Mouse (Mus musculus): Measurements from ENCODE around the gene Fndc3b. TPM values are rescaled to one million over a fixed set of nuclear protein-coding genes. Genes with fewer than 3 reads are reported as not detected.

The Fndc3b gene
- polyA plus RNA-seq, 1 experiment from 2014 or later: 14.0 TPM

DNA sequence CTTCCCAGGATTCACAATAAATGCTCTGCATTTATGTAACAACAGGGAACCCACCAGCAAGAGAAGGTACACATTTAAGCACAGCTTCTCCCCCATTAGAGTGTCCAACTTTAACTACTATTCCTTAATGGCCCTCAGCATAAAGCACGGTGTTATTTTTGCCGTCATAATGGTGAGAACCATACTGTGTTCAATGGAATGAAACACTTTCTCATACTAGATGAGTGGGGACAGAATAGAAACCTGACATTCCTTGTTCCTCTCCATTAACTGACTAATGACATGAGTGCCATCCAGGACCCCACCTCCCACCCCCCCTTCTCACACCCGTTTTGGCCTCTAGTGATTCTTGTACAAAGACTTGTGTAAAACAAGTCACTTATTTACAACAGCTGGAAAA lies 156.8 kb downstream of the Fndc3b start:
- Histone ChIP-seq H3K4me2 (ENCODE audit: low read depth, low read length) (no peak overlapping the region), H3K4me3 (ENCODE audit: low read length) (no peak overlapping the region), H3K36me3 (ENCODE audit: control insufficient read depth, insufficient read depth, low read length) (peaks cover 7% of the 10 kb centered on the region; the same call in 1 of the 2 replicates), H3K27me3 (replicated peaks; ENCODE audit: control insufficient read depth, insufficient read depth, low read length) (no peaks in the 10 kb centered on the region), H3K9me3 (ENCODE audit: control insufficient read depth, low read length) (no peaks in the 10 kb centered on the region), H3K27ac (ENCODE audit: low read length) (no peak overlapping the region), H3K4me1 (ENCODE audit: control insufficient read depth, insufficient read depth, low read length) (0 out of 2 replicates have a peak, but pooled peaks cover 6% of the 10 kb centered on the region), H3K9ac (ENCODE audit: low read depth, low read length) (no peak overlapping the region)
- WGBS: 84% methylated on average over 3 of the region's 3 CpGs
- no peak for ATAC-seq

DNA sequence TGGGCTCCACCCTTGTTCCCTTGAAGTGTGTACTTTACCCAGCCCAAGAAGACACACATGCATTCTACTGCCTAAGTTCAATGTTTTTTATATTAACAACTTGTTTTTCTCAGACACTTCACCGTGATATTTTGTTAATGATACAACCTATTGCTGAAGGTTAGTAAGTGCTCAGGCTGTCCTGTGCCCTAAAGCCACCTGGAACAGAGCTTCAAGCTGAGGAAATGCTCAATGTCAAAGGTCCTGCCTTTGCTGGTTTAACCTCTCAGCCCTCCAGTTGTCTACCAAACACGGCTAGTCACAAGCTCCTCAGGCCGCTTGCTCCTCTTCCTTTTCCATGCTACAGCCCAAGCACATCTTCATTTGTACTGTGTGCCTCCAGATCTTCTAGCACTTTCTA lies 157.3 kb downstream of the Fndc3b start:
- Histone ChIP-seq H3K9me3 (ENCODE audit: control insufficient read depth, low read length) (no peaks in the 10 kb centered on the region), H3K27ac (ENCODE audit: low read length) (no peak overlapping the region), H3K4me2 (ENCODE audit: low read depth, low read length) (no peak overlapping the region), H3K9ac (ENCODE audit: low read depth, low read length) (no peak overlapping the region), H3K27me3 (replicated peaks; ENCODE audit: control insufficient read depth, insufficient read depth, low read length) (no peaks in the 10 kb centered on the region), H3K36me3 (ENCODE audit: control insufficient read depth, insufficient read depth, low read length) (peaks cover 7% of the 10 kb centered on the region; the same call in 1 of the 2 replicates), H3K4me1 (ENCODE audit: control insufficient read depth, insufficient read depth, low read length) (0 out of 2 replicates have a peak, but pooled peaks cover 6% of the 10 kb centered on the region), H3K4me3 (ENCODE audit: low read length) (no peak overlapping the region)
- ATAC-seq: no peak
- WGBS: 80% methylated on average over 3 of the region's 3 CpGs

GRCm38 (mm10) chr3:27551005-27551404 lies 160.1 kb downstream of the Fndc3b start:
- Histone ChIP-seq H3K9me3 (ENCODE audit: control insufficient read depth, low read length) (no peaks in the 10 kb centered on the region), H3K27me3 (replicated peaks; ENCODE audit: control insufficient read depth, insufficient read depth, low read length) (no peaks in the 10 kb centered on the region), H3K4me3 (ENCODE audit: low read length) (no peak overlapping the region), H3K36me3 (ENCODE audit: control insufficient read depth, insufficient read depth, low read length) (peaks cover 6% of the 10 kb centered on the region; the same call in 1 of the 2 replicates), H3K4me2 (ENCODE audit: low read depth, low read length) (no peak overlapping the region), H3K27ac (ENCODE audit: low read length) (no peak overlapping the region), H3K4me1 (ENCODE audit: control insufficient read depth, insufficient read depth, low read length) (no peaks in the 10 kb centered on the region), H3K9ac (ENCODE audit: low read depth, low read length) (no peak overlapping the region)
- ATAC-seq: no peak
- 94% methylated on average over 3 of the region's 3 CpGs for WGBS

GRCm38 (mm10) chr3:27550409-27550808 lies 160.7 kb downstream of the Fndc3b start:
- H3K4me2 ChIP-seq (ENCODE audit: low read depth, low read length): no peak overlapping the region
- H3K4me1 ChIP-seq (ENCODE audit: control insufficient read depth, insufficient read depth, low read length): no peaks in the 10 kb centered on the region
- 89% methylated on average over 1 of the region's 1 CpGs for WGBS
- no peak overlapping the region for H3K9ac ChIP-seq (ENCODE audit: low read depth, low read length)
- H3K4me3 ChIP-seq (ENCODE audit: low read length): no peak overlapping the region
- H3K9me3 ChIP-seq (ENCODE audit: control insufficient read depth, low read length): no peaks in the 10 kb centered on the region
- no peaks in the 10 kb centered on the region for H3K27me3 ChIP-seq (replicated peaks; ENCODE audit: control insufficient read depth, insufficient read depth, low read length)
- no peak overlapping the region for H3K27ac ChIP-seq (ENCODE audit: low read length)
- 0 out of 2 replicates have a peak, but pooled peaks cover under 1% of the 10 kb centered on the region for H3K36me3 ChIP-seq (ENCODE audit: control insufficient read depth, insufficient read depth, low read length)
- ATAC-seq: no peak

GRCm38 (mm10) chr3:27545651-27546050 lies 165.5 kb downstream of the Fndc3b start:
- 84% methylated on average over 3 of the region's 3 CpGs for WGBS

GRCm38 (mm10) chr3:27544061-27544460 lies 167.0 kb downstream of the Fndc3b start:
- peaks cover 7% of the 10 kb centered on the region; the same call in 1 of the 2 replicates for H3K36me3 ChIP-seq (ENCODE audit: control insufficient read depth, insufficient read depth, low read length)
- no peaks in the 10 kb centered on the region for H3K27me3 ChIP-seq (replicated peaks; ENCODE audit: control insufficient read depth, insufficient read depth, low read length)
- no peak overlapping the region for H3K27ac ChIP-seq (ENCODE audit: low read length)
- H3K4me1 ChIP-seq (ENCODE audit: control insufficient read depth, insufficient read depth, low read length): no peaks in the 10 kb centered on the region
- WGBS: 95% methylated on average over 11 of the region's 11 CpGs
- H3K4me2 ChIP-seq (ENCODE audit: low read depth, low read length): no peak overlapping the region
- ATAC-seq: no peak
- H3K9ac ChIP-seq (ENCODE audit: low read depth, low read length): no peak overlapping the region
- H3K9me3 ChIP-seq (ENCODE audit: control insufficient read depth, low read length): no peaks in the 10 kb centered on the region
- H3K4me3 ChIP-seq (ENCODE audit: low read length): no peak overlapping the region

More at GRCm38 (mm10) chr3:27545651-27546050, 165.5 kb downstream of the Fndc3b start:
- Histone ChIP-seq H3K4me3 (ENCODE audit: low read length) (no peak overlapping the region), H3K4me1 (ENCODE audit: control insufficient read depth, insufficient read depth, low read length) (no peaks in the 10 kb centered on the region), H3K9me3 (ENCODE audit: control insufficient read depth, low read length) (no peaks in the 10 kb centered on the region), H3K4me2 (ENCODE audit: low read depth, low read length) (no peak overlapping the region), H3K27ac (ENCODE audit: low read length) (no peak overlapping the region), H3K9ac (ENCODE audit: low read depth, low read length) (no peak overlapping the region), H3K36me3 (ENCODE audit: control insufficient read depth, insufficient read depth, low read length) (peaks cover 7% of the 10 kb centered on the region; the same call in 1 of the 2 replicates), H3K27me3 (replicated peaks; ENCODE audit: control insufficient read depth, insufficient read depth, low read length) (no peaks in the 10 kb centered on the region)
- ATAC-seq: no peak

DNA sequence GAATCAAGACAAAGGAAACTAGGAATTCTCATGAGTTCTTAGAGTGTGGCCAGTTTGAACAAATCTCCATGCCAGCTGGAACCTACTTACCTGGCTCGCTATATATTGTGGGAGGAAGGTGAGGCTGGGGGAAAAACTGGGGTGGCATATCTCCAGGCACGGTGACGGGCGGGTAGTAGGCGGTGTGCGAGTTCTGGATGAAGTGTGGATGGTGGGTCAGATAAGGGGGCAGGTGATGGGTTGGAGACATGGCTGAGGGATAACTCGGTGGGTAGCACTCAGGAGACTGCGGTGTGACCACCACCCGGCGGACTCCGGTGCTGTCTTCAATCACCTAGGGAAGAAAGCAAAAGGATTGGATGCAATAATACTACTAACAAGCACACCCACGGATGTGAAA lies 169.3 kb downstream of the Fndc3b start:
- no peak overlapping the region for H3K27ac ChIP-seq (ENCODE audit: low read length)
- no peaks in the 10 kb centered on the region for H3K27me3 ChIP-seq (replicated peaks; ENCODE audit: control insufficient read depth, insufficient read depth, low read length)
- peaks cover 12% of the 10 kb centered on the region for H3K36me3 ChIP-seq (ENCODE audit: control insufficient read depth, insufficient read depth, low read length)
- 93% methylated on average over 12 of the region's 12 CpGs for WGBS
- H3K4me1 ChIP-seq (ENCODE audit: control insufficient read depth, insufficient read depth, low read length): no peaks in the 10 kb centered on the region
- no peak overlapping the region for H3K4me2 ChIP-seq (ENCODE audit: low read depth, low read length)
- H3K9ac ChIP-seq (ENCODE audit: low read depth, low read length): no peak overlapping the region
- no peak overlapping the region for H3K4me3 ChIP-seq (ENCODE audit: low read length)
- no peak for ATAC-seq
- H3K9me3 ChIP-seq (ENCODE audit: control insufficient read depth, low read length): no peaks in the 10 kb centered on the region

DNA sequence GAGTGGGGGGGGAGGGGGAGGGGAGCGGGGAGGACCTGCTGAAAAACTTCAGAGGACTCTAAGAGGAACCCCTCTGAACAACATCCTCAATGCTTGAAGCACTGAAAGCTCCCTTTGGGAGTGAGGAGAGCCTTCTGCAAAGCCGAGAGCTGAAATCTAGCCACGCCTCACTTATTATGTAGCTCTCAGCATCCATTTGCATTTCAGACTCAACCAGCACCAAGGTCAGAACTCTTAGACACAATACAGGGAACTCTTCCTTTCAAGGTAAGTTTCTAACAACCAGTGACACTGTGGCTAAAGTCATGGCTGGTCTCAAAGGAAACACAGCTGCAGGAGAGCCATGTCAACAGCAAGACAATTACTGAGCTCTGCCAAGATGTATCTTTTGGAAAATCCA lies 169.9 kb downstream of the Fndc3b start:
- 80% methylated on average over 3 of the region's 3 CpGs for WGBS
- Histone ChIP-seq H3K36me3 (ENCODE audit: control insufficient read depth, insufficient read depth, low read length) (peaks cover 12% of the 10 kb centered on the region), H3K4me3 (ENCODE audit: low read length) (no peak overlapping the region), H3K9me3 (ENCODE audit: control insufficient read depth, low read length) (no peaks in the 10 kb centered on the region), H3K9ac (ENCODE audit: low read depth, low read length) (no peak overlapping the region), H3K4me1 (ENCODE audit: control insufficient read depth, insufficient read depth, low read length) (no peaks in the 10 kb centered on the region), H3K4me2 (ENCODE audit: low read depth, low read length) (no peak overlapping the region), H3K27ac (ENCODE audit: low read length) (no peak overlapping the region), H3K27me3 (replicated peaks; ENCODE audit: control insufficient read depth, insufficient read depth, low read length) (no peaks in the 10 kb centered on the region)
- no peak for ATAC-seq

- Histone ChIP-seq H3K4me3 (ENCODE audit: low read length) (no peak overlapping the region), H3K9ac (ENCODE audit: low read depth, low read length) (no peak overlapping the region), H3K4me2 (ENCODE audit: low read depth, low read length) (no peak overlapping the region), H3K9me3 (ENCODE audit: control insufficient read depth, low read length) (no peaks in the 10 kb centered on the region), H3K36me3 (ENCODE audit: control insufficient read depth, insufficient read depth, low read length) (peaks cover 5% of the 10 kb centered on the region; the same call in 1 of the 2 replicates), H3K27me3 (replicated peaks; ENCODE audit: control insufficient read depth, insufficient read depth, low read length) (no peaks in the 10 kb centered on the region), H3K27ac (ENCODE audit: low read length) (no peak overlapping the region), H3K4me1 (ENCODE audit: control insufficient read depth, insufficient read depth, low read length) (no peaks in the 10 kb centered on the region)
- no peak for ATAC-seq
- 84% methylated on average over 3 of the region's 3 CpGs for WGBS
These were observed 176.9 kb downstream of the Fndc3b start for GRCm38 (mm10) chr3:27534208-27534607.

DNA sequence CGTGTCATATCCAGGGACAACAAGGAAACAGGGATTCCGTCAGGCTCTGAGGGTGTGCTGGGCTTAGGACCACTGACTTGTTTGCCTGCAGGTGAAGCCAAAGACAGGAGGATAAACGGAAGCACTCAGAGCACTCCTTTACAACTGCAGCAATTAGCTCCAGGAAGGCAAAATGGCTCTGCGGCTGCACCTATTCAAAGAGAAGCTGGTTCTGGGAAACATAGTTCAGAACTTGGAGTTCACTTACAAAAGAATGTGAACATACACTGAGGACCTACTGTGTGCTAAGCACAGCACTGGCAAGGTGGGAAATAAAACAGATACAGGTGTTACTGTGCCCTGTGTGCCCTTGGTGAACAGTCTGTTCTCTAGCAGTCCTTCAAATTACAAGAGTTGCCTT lies 177.4 kb downstream of the Fndc3b start:
- H3K4me3 ChIP-seq (ENCODE audit: low read length): no peak overlapping the region
- 81% methylated on average over 4 of the region's 4 CpGs for WGBS
- no peaks in the 10 kb centered on the region for H3K27me3 ChIP-seq (replicated peaks; ENCODE audit: control insufficient read depth, insufficient read depth, low read length)
- H3K36me3 ChIP-seq (ENCODE audit: control insufficient read depth, insufficient read depth, low read length): peaks cover 5% of the 10 kb centered on the region; the same call in 1 of the 2 replicates
- no peak for ATAC-seq
- no peak overlapping the region for H3K27ac ChIP-seq (ENCODE audit: low read length)
- H3K4me1 ChIP-seq (ENCODE audit: control insufficient read depth, insufficient read depth, low read length): no peaks in the 10 kb centered on the region
- no peaks in the 10 kb centered on the region for H3K9me3 ChIP-seq (ENCODE audit: control insufficient read depth, low read length)
- H3K4me2 ChIP-seq (ENCODE audit: low read depth, low read length): no peak overlapping the region
- no peak overlapping the region for H3K9ac ChIP-seq (ENCODE audit: low read depth, low read length)

Measured in intestine, embryonic 16.5 days (tissue).